Mouse (Mus musculus): ENCODE measurements around the gene Zbtb25. TPM values are rescaled to one million over a fixed set of nuclear protein-coding genes. Genes with fewer than 3 reads are reported as not detected.

The Zbtb25 gene
- polyA plus RNA-seq, 1 experiment from 2014 or later, result 20.5 TPM

DNA sequence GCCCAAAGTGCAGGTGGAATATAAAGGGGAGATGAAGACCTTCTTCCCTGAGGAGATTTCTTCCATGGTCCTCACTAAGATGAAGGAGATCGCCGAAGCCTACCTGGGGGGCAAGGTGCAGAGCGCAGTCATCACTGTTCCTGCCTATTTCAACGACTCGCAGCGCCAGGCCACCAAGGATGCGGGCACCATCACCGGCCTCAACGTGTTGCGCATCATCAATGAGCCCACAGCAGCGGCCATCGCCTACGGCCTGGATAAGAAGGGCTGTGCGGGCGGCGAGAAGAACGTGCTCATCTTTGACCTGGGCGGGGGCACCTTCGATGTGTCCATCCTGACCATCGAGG lies 35.4 kb upstream of the Zbtb25 start:
- H3K9me3 ChIP-seq (ENCODE audit: control insufficient read depth, low read length), result no peaks in the 10 kb centered on the region
- peak overlapping the region; percentile 56 for H3K4me3 ChIP-seq (ENCODE audit: low read length)
- ATAC-seq (ENCODE audit: low FRiP score, low TSS enrichment), result no peak
- H3K4me2 ChIP-seq (replicated peaks; ENCODE audit: low read depth, low read length), result peak overlapping the region; percentile 83
- peak overlapping the region; percentile 8; the same call in 1 of the 2 replicates for H3K9ac ChIP-seq (ENCODE audit: low read depth, low read length)
- H3K27me3 ChIP-seq (ENCODE audit: control insufficient read depth, insufficient read depth, low read length), result peaks cover 24% of the 10 kb centered on the region
- WGBS, result 9% methylated on average over 20 of the region's 20 CpGs
- peaks cover 8% of the 10 kb centered on the region for H3K4me1 ChIP-seq (ENCODE audit: control insufficient read depth, insufficient read depth, low read length)
- no peak overlapping the region for H3K27ac ChIP-seq (ENCODE audit: low read depth, low read length)
- H3K36me3 ChIP-seq (ENCODE audit: control insufficient read depth, insufficient read depth, low read length), result no peaks in the 10 kb centered on the region

DNA sequence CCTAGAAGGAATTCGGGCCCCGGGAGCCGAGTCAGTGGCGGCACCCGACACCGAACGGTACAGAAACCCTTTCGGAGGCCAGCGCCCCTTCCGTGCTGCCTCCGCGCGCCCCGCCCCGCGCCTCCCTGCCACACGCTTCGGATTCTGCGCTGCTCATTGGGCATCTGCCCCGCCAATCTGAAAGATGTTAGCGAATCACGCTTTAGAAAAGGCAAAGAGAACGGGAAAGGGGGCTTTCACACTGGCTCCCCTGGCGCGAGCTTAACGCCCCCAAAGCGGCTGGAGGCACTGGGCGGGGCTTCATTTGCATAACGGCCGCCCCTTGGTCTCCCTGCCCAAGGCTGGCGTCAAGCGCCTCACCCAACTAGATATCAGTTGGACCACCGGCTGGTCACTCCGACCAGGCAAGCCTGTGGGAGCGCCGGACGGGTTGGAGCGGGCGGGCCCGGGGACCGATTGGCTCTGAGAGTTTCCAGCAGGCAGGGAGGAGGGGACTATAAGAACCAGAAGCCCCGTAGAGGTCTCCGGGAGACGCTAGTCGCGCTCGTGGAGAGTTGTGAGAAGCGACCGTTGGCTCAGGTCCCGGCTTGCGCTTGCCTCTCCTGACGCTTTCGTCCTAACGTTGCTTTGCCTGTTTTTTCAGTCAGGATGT lies 34.6 kb upstream of the Zbtb25 start, which contains the start of gene Hspa2:
Hspa2 (plus strand) TSS at position 291 of the 652 bp plus-strand sequence.
- H3K27ac ChIP-seq (ENCODE audit: low read depth, low read length), result peak within 1 kb of the TSS; percentile 72
- H3K4me2 ChIP-seq (replicated peaks; ENCODE audit: low read depth, low read length), result peak within 1 kb of the TSS; percentile 83
- ATAC-seq (ENCODE audit: low FRiP score, low TSS enrichment), result peak; percentile 99
- under 1% methylated on average over 54 of the region's 54 CpGs for WGBS
- H3K36me3 ChIP-seq (ENCODE audit: control insufficient read depth, insufficient read depth, low read length), result no peaks in the 10 kb centered on the region
- peak within 1 kb of the TSS; percentile 56 for H3K4me3 ChIP-seq (ENCODE audit: low read length)
- peak within 1 kb of the TSS; percentile 59 for H3K9ac ChIP-seq (ENCODE audit: low read depth, low read length)
- H3K4me1 ChIP-seq (ENCODE audit: control insufficient read depth, insufficient read depth, low read length), result peaks cover 8% of the 10 kb centered on the region
- no peaks in the 10 kb centered on the region for H3K9me3 ChIP-seq (ENCODE audit: control insufficient read depth, low read length)
- H3K27me3 ChIP-seq (ENCODE audit: control insufficient read depth, insufficient read depth, low read length), result peaks cover 24% of the 10 kb centered on the region

DNA sequence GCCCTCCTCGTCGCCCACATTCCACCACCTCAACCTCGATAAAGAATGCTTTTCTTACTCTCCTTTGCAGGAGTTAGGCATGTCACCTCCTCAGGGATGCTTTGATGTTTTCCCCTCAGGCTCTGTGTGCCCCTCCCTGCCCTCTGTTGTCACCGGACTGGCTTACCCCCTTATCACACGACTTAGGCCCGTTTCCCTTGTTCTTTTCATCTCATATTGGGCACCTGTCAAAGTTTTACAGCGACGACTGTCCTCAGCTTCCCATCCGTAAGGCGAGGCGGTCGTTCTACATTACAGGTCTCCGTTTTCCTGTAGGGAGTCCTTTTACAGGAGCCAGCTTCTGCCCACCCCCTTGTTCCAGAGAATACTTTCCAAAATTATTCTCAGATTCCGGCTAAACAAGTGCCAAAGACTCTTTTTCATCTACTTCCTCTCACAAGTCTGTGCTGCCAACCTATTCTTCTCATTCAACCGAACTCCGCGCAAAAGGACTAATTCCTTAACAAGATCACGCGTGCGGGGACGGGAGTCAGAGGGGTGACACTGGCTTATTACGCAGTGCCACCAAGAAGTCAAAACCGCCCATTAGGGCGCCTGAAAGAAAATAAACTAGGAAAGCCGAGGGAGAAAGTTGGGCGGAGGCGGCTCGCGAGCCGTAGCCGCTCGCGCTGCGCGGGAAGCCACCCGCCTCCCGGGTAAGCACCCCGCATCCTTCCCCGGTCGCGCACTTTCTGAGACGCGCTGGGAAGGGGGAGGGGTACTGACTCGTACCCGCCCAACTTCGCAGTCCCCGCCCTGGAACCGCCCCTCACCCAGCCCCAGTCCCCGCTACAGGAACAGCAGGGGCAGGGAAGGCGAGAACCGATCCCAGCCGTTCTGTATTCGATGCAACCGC lies 33.8 kb upstream of the Zbtb25 start:
- H3K9me3 ChIP-seq (ENCODE audit: control insufficient read depth, low read length), result no peaks in the 10 kb centered on the region
- H3K36me3 ChIP-seq (ENCODE audit: control insufficient read depth, insufficient read depth, low read length), result 0 out of 2 replicates have a peak, but pooled peaks cover 2% of the 10 kb centered on the region
- WGBS, result 1% methylated on average over 54 of the region's 54 CpGs
- H3K4me1 ChIP-seq (ENCODE audit: control insufficient read depth, insufficient read depth, low read length), result peaks cover 8% of the 10 kb centered on the region
- ATAC-seq (ENCODE audit: low FRiP score, low TSS enrichment), result peak; percentile 89
- H3K27ac ChIP-seq (ENCODE audit: low read depth, low read length), result peak overlapping the region; percentile 72
- H3K4me2 ChIP-seq (replicated peaks; ENCODE audit: low read depth, low read length), result peak overlapping the region; percentile 83
- H3K27me3 ChIP-seq (ENCODE audit: control insufficient read depth, insufficient read depth, low read length), result peaks cover 24% of the 10 kb centered on the region
- peak overlapping the region; percentile 59 for H3K9ac ChIP-seq (ENCODE audit: low read depth, low read length)
- H3K4me3 ChIP-seq (ENCODE audit: low read length), result peak overlapping the region; percentile 56

DNA sequence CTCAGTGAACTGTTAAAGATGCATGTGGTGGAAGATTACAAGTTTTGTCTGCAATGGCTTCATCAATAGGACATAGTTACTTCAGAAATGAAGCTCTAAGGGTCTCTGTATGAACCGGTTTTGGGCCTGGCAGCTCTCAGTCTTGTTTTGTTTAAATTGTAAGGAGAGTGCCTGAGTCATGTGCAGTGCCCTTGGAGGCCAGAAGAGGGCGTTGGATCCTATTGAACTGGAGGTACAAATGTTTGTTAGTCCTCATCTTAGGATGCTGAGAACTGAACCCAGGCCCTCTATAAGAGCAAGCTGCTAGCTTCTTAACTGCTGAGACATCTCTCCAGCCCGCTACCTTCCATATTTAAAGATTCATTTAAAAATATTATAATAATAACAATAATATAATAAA lies 32.3 kb upstream of the Zbtb25 start:
- no peak for ATAC-seq (ENCODE audit: low FRiP score, low TSS enrichment)
- Histone ChIP-seq H3K4me3 (ENCODE audit: low read length) (no peak overlapping the region), H3K9ac (ENCODE audit: low read depth, low read length) (no peak overlapping the region), H3K27ac (ENCODE audit: low read depth, low read length) (no peak overlapping the region), H3K27me3 (ENCODE audit: control insufficient read depth, insufficient read depth, low read length) (peaks cover 19% of the 10 kb centered on the region), H3K36me3 (ENCODE audit: control insufficient read depth, insufficient read depth, low read length) (0 out of 2 replicates have a peak, but pooled peaks cover 3% of the 10 kb centered on the region), H3K4me1 (ENCODE audit: control insufficient read depth, insufficient read depth, low read length) (peaks cover 8% of the 10 kb centered on the region), H3K4me2 (replicated peaks; ENCODE audit: low read depth, low read length) (no peak overlapping the region), H3K9me3 (ENCODE audit: control insufficient read depth, low read length) (no peaks in the 10 kb centered on the region)
- 56% methylated on average over 3 of the region's 3 CpGs for WGBS

DNA sequence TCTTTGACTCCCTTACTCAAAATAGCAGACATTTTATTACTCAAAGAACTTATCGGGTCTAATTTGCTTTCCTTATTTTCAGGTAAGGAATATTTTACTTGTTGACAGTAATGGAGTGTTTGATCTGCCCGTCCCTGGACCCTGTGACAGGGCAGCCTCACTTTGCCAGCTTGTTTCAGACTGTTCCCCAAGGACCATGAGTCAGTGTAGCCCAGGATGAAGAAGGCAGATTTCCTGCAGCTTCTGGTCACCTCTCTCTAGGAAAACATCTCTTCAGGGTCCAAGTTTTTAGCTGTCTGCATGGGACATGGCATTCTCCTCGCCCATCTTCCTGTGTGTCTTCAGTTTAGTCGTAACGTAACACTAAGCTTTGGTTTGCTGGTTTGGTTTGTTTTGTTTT lies 27.9 kb upstream of the Zbtb25 start:
- ATAC-seq (ENCODE audit: low FRiP score, low TSS enrichment), result no peak
- H3K36me3 ChIP-seq (ENCODE audit: control insufficient read depth, insufficient read depth, low read length), result 0 out of 2 replicates have a peak, but pooled peaks cover 3% of the 10 kb centered on the region
- no peak overlapping the region for H3K27ac ChIP-seq (ENCODE audit: low read depth, low read length)
- 79% methylated on average over 5 of the region's 5 CpGs for WGBS
- H3K27me3 ChIP-seq (ENCODE audit: control insufficient read depth, insufficient read depth, low read length), result no peaks in the 10 kb centered on the region
- H3K4me3 ChIP-seq (ENCODE audit: low read length), result no peak overlapping the region
- no peaks in the 10 kb centered on the region for H3K4me1 ChIP-seq (ENCODE audit: control insufficient read depth, insufficient read depth, low read length)
- no peak overlapping the region for H3K9ac ChIP-seq (ENCODE audit: low read depth, low read length)
- no peaks in the 10 kb centered on the region for H3K9me3 ChIP-seq (ENCODE audit: control insufficient read depth, low read length)
- H3K4me2 ChIP-seq (replicated peaks; ENCODE audit: low read depth, low read length), result no peak overlapping the region

DNA sequence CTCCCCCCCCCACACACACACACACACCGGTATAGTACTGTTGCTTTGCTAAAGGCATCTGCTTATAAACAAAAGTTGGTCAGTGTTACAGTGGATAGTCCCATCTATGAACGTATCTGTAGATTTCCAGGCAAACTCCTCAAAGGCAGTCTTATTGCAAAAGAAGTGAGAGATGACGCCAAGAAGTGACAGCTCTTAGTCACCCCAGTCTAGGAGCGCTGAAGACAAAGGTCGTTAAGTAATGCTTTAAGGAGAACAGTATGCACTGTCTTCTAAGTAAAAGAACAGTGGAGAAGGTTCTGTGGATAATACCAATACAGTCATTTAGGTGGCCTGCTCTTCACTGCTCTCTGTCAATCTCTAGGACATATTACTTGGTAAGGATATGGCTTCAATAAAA lies 23.6 kb upstream of the Zbtb25 start:
- WGBS, result 81% methylated on average over 5 of the region's 5 CpGs
- H3K4me2 ChIP-seq (replicated peaks; ENCODE audit: low read depth, low read length), result no peak overlapping the region
- no peak overlapping the region for H3K4me3 ChIP-seq (ENCODE audit: low read length)
- no peak overlapping the region for H3K27ac ChIP-seq (ENCODE audit: low read depth, low read length)
- no peak overlapping the region for H3K9ac ChIP-seq (ENCODE audit: low read depth, low read length)
- H3K36me3 ChIP-seq (ENCODE audit: control insufficient read depth, insufficient read depth, low read length), result peaks cover 6% of the 10 kb centered on the region; the same call in 1 of the 2 replicates
- H3K27me3 ChIP-seq (ENCODE audit: control insufficient read depth, insufficient read depth, low read length), result no peaks in the 10 kb centered on the region
- H3K9me3 ChIP-seq (ENCODE audit: control insufficient read depth, low read length), result no peaks in the 10 kb centered on the region
- H3K4me1 ChIP-seq (ENCODE audit: control insufficient read depth, insufficient read depth, low read length), result no peaks in the 10 kb centered on the region
- ATAC-seq (ENCODE audit: low FRiP score, low TSS enrichment), result no peak

DNA sequence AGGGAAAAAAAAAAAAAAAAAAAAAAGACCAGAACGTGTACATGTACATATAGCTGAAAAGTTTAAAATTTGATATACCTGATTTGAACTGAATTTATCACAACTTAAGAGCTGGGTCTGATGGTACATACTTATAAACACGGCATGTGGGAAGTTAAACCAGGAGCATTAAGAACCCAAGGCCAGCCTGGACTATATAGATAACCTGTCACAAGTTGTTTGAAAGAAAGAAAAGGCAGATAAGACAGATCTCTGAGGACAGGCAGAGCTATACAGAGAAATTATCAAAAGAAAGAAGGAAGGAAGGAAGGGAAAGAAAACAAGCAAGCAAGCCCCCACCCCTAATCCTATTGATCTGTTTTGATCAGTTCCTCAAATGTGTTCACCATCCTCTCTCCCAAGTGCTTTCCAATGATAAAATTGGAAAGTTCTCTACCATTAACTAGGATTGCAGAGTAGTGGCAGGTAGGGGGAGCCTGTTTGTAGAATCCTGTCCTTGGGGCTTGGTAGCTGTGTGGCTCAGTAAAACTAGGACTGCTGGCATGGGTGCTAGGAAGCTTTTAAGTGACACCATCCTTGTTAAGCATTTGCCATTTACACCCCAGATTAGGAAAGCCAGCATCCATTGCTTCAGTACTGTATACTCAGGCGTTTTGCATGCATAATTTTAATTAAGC lies 22.3 kb upstream of the Zbtb25 start:
- Histone ChIP-seq H3K4me1 (ENCODE audit: control insufficient read depth, insufficient read depth, low read length) (no peaks in the 10 kb centered on the region), H3K27me3 (ENCODE audit: control insufficient read depth, insufficient read depth, low read length) (no peaks in the 10 kb centered on the region), H3K27ac (ENCODE audit: low read depth, low read length) (no peak overlapping the region), H3K4me3 (ENCODE audit: low read length) (no peak overlapping the region), H3K4me2 (replicated peaks; ENCODE audit: low read depth, low read length) (no peak overlapping the region), H3K9me3 (ENCODE audit: control insufficient read depth, low read length) (no peaks in the 10 kb centered on the region), H3K36me3 (ENCODE audit: control insufficient read depth, insufficient read depth, low read length) (peaks cover 11% of the 10 kb centered on the region; the same call in 1 of the 2 replicates), H3K9ac (ENCODE audit: low read depth, low read length) (no peak overlapping the region)
- WGBS, result 78% methylated on average over 3 of the region's 3 CpGs
- no peak for ATAC-seq (ENCODE audit: low FRiP score, low TSS enrichment)

DNA sequence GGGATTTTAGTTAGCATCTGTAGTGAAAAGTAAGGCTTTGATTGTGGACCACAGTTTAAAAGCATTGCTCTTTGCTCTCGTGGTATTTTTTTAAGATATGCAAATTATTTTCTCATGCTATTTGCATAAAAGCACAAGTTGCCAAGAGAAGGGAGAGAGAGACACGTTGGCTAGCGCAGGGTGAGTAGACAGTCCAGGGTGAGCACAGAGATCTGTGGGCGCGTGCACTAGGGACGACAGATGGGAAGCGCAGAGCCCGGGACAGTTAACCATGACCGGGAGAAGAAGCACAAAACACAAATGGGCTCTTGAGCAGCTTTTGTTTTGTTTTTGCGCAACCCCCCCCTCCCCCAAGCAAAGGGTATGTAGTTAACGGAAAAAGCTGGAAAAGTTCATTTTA lies 19.4 kb upstream of the Zbtb25 start:
- no peaks in the 10 kb centered on the region for H3K9me3 ChIP-seq (ENCODE audit: control insufficient read depth, low read length)
- H3K4me2 ChIP-seq (replicated peaks; ENCODE audit: low read depth, low read length), result no peak overlapping the region
- no peak for ATAC-seq (ENCODE audit: low FRiP score, low TSS enrichment)
- no peaks in the 10 kb centered on the region for H3K4me1 ChIP-seq (ENCODE audit: control insufficient read depth, insufficient read depth, low read length)
- H3K4me3 ChIP-seq (ENCODE audit: low read length), result no peak overlapping the region
- H3K9ac ChIP-seq (ENCODE audit: low read depth, low read length), result no peak overlapping the region
- H3K27ac ChIP-seq (ENCODE audit: low read depth, low read length), result no peak overlapping the region
- H3K27me3 ChIP-seq (ENCODE audit: control insufficient read depth, insufficient read depth, low read length), result no peaks in the 10 kb centered on the region
- WGBS, result 92% methylated on average over 11 of the region's 11 CpGs
- H3K36me3 ChIP-seq (ENCODE audit: control insufficient read depth, insufficient read depth, low read length), result peaks cover 29% of the 10 kb centered on the region

Data from kidney, embryonic 14.5 days (tissue).